Mouse (Mus musculus): Measurements from ENCODE around the gene Nabp2. TPM values are rescaled to one million over a fixed set of nuclear protein-coding genes. Genes with fewer than 3 reads are reported as not detected.

Gene Nabp2
- polyA plus RNA-seq, 1 experiment from 2014 or later: 82.4 TPM

DNA sequence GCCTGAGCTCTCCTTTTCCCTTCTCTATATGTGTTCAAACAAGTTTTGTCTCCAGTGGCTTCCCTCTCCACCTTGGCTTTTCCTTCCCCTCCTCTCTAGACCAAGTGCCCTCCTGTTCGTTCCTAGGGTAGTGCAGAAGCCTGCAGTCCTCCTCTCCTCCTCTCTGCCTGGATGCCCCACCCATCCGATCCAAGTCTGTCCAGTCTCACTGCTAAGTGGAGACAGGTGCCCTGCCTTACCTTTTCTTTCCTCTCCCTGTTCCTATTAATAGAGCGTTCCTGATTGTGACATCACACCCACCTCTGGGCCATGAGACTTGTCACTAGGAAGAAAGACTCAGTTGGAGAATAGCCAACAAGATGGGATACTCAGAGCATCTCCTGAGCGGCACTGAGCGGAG lies 3.6 kb upstream of the Nabp2 start:
- Histone ChIP-seq H3K4me2 (ENCODE audit: low read length) (no peak overlapping the region), H3K4me3 (replicated peaks; ENCODE audit: low read depth, low read length) (no peak overlapping the region), H3K9me3 (replicated peaks; ENCODE audit: low read length) (no peaks in the 10 kb centered on the region), H3K27ac (no peak overlapping the region), H3K36me3 (ENCODE audit: insufficient read depth, low read length) (peaks cover 28% of the 10 kb centered on the region; the same call in 1 of the 2 replicates), H3K27me3 (ENCODE audit: insufficient read depth, low read length) (no peaks in the 10 kb centered on the region), H3K9ac (ENCODE audit: low read depth, low read length) (no peak overlapping the region), H3K4me1 (replicated peaks; ENCODE audit: insufficient read depth, low read length) (peaks cover 11% of the 10 kb centered on the region)
- DNase-seq (ENCODE audit: low spot score) (no peak), ATAC-seq (replicated peaks; ENCODE audit: low FRiP score, low read depth) (no peak)
- no peak for TF ChIP-seq CTCF (IDR thresholded peaks at IDR 0.05; ENCODE audit: low read depth)
- 89% methylated on average over 5 of the region's 5 CpGs for WGBS

DNA sequence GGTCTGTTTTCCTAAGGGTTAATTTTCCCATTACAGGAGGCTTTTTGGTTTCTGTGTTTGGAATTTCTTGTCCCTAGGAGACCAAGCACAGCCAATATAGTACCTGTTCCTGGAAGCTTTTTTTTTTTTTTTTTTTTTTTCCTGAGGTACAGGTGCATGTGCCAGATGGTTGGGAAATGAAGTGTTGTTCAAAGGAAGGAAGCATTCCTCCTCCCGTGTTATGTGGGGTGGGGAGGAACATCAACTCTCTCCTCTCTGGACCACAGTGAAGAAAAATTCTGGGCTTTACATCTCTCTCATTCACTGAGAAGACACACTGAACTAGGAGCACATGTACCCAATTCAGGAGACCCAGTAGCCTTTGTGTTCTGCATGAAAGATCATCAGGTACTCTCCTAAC lies 1.8 kb upstream of the Nabp2 start:
- Histone ChIP-seq H3K27me3 (ENCODE audit: insufficient read depth, low read length) (no peaks in the 10 kb centered on the region), H3K4me1 (replicated peaks; ENCODE audit: insufficient read depth, low read length) (peaks cover 15% of the 10 kb centered on the region), H3K27ac (no peak overlapping the region), H3K36me3 (ENCODE audit: insufficient read depth, low read length) (peaks cover 20% of the 10 kb centered on the region; the same call in 1 of the 2 replicates), H3K9me3 (replicated peaks; ENCODE audit: low read length) (no peaks in the 10 kb centered on the region), H3K4me3 (replicated peaks; ENCODE audit: low read depth, low read length) (no peak overlapping the region), H3K4me2 (ENCODE audit: low read length) (peak overlapping the region; percentile 86; the same call in 1 of the 2 replicates), H3K9ac (ENCODE audit: low read depth, low read length) (no peak overlapping the region)
- WGBS: 35% methylated on average over 1 of the region's 1 CpGs
- no peak for ATAC-seq (replicated peaks; ENCODE audit: low FRiP score, low read depth)
- no peak for TF ChIP-seq CTCF (IDR thresholded peaks at IDR 0.05; ENCODE audit: low read depth)
- DNase-seq (ENCODE audit: low spot score): no peak

DNA sequence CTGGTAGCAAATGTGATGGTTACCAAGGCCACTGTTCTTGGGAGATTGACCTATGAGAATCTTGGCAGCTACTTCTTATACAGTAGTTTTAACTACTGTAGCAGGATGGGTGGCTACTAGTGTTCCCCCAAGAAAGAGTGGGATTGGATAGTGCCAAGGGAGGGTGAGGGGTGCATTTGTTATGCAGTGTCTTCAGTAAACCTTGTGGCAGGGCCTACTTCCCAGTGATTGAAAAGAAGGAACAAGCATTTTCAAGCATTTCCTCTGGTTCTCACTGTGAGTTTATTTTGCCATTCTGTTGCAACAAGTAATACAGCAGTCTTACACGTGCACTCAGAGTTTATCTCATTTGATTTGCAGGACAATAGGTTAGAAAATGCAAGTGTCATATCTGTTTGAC lies 1.3 kb upstream of the Nabp2 start:
- Histone ChIP-seq H3K4me3 (replicated peaks; ENCODE audit: low read depth, low read length) (peak overlapping the region; percentile 80), H3K4me1 (replicated peaks; ENCODE audit: insufficient read depth, low read length) (peaks cover 15% of the 10 kb centered on the region), H3K9ac (ENCODE audit: low read depth, low read length) (peak overlapping the region; percentile 82; the same call in 1 of the 2 replicates), H3K27ac (peak overlapping the region; percentile 95; the same call in 1 of the 2 replicates), H3K36me3 (ENCODE audit: insufficient read depth, low read length) (peaks cover 16% of the 10 kb centered on the region; the same call in 1 of the 2 replicates), H3K27me3 (ENCODE audit: insufficient read depth, low read length) (no peaks in the 10 kb centered on the region), H3K4me2 (ENCODE audit: low read length) (peak overlapping the region; percentile 86), H3K9me3 (replicated peaks; ENCODE audit: low read length) (no peaks in the 10 kb centered on the region)
- 25% methylated on average over 1 of the region's 1 CpGs for WGBS
- ATAC-seq (replicated peaks; ENCODE audit: low FRiP score, low read depth) (no peak), DNase-seq (ENCODE audit: low spot score) (no peak)
- no peak for TF ChIP-seq CTCF (IDR thresholded peaks at IDR 0.05; ENCODE audit: low read depth)

DNA sequence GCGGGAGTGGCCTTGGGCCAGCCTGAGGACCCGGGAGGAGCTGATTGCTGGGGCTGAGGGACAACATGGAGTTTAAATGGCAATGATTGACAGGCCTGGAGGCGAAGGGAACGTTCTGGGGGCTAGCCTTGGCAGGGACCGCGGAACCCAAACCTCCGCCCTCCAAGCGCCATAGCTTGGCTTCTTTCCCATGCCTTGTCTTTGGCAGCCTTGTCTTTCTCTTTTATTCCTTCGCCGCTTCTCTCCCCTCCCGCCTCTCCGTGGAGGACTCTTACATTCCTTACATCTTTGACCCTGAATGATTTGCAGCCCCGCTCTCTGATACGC lies 726 bp upstream of the Nabp2 start:
- ATAC-seq (replicated peaks; ENCODE audit: low FRiP score, low read depth): no peak; the same call in 1 of the 2 replicates
- Histone ChIP-seq H3K4me2 (ENCODE audit: low read length) (peak overlapping the region; percentile 86), H3K9me3 (replicated peaks; ENCODE audit: low read length) (no peaks in the 10 kb centered on the region), H3K9ac (ENCODE audit: low read depth, low read length) (peak overlapping the region; percentile 82), H3K4me1 (replicated peaks; ENCODE audit: insufficient read depth, low read length) (peaks cover 15% of the 10 kb centered on the region), H3K4me3 (replicated peaks; ENCODE audit: low read depth, low read length) (peak overlapping the region; percentile 80), H3K36me3 (ENCODE audit: insufficient read depth, low read length) (peaks cover 16% of the 10 kb centered on the region; the same call in 1 of the 2 replicates), H3K27me3 (ENCODE audit: insufficient read depth, low read length) (no peaks in the 10 kb centered on the region), H3K27ac (peak overlapping the region; percentile 95)
- peak; percentile 68 for DNase-seq (ENCODE audit: low spot score)
- no peak for TF ChIP-seq CTCF (IDR thresholded peaks at IDR 0.05; ENCODE audit: low read depth)
- WGBS: under 1% methylated on average over 14 of the region's 14 CpGs

DNA sequence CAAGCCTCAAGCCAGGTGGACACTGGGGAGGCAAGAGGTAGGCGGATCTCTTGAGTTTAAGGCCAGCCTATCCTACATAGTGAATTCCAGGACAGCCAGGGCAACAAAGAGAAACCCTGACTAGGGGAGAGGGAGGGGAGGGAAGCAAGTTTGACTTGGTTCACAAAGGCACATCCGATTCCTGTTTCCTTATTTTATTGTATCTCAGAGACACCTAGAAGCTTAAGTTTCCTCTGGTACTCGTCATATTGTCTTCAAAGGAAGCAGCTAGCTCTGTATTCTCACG lies 789 bp downstream of the Nabp2 start:
- DNase-seq (ENCODE audit: low spot score): peak; percentile 54
- peaks cover 15% of the 10 kb centered on the region for H3K4me1 ChIP-seq (replicated peaks; ENCODE audit: insufficient read depth, low read length)

DNA sequence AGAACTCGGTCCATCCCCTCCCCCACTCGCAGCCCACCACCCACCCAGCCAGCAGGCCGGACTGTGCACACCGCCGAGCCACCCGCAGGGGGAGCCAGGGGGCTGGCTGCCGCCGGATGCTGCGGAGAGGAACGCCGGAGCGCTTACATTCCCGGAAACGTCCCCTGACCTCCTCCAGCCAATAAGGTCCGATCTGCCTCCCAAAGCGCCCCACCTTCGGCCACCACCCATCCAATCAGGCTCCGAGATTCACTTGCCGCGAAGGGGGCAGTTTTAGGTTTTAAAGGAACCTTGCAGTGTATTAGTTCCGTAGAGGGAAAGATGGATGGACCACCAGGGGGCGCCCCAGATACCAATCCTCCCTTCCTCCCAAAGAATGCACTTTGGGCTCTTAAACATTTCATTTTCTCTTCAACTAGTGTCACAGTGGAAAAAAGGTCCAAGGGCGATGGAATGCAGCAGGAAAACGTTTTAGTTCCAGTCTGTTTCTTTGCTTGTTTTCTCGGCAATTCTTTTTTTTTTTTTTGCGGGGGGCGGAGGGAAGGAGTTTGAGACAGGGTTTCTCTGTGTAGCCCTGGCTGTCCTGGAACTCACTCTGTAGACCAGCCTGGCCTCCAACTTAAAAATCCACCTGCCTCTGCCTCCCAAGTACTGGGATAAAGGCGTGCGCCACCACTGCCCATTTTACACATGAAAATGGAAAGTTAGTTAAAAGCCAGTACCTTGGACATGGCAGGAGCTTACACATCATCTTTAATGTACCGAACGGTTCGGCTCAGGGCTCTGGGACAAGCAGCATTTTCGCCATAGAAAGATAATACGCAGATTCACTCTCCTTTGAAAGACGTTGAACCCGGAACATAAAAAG lies 1.4 kb downstream of the Nabp2 start:
- H3K4me2 ChIP-seq (ENCODE audit: low read length): peak overlapping the region; percentile 96
- peak; percentile 88 for ATAC-seq (replicated peaks; ENCODE audit: low FRiP score, low read depth)

More for the DNA sequence above, 789 bp downstream of the Nabp2 start:
- H3K27ac ChIP-seq: peak overlapping the region; percentile 95
- peaks cover 7% of the 10 kb centered on the region for H3K36me3 ChIP-seq (ENCODE audit: insufficient read depth, low read length)
- no peak for TF ChIP-seq CTCF (IDR thresholded peaks at IDR 0.05; ENCODE audit: low read depth)
- WGBS: 12% methylated on average over 4 of the region's 4 CpGs
- H3K4me2 ChIP-seq (ENCODE audit: low read length): peak overlapping the region; percentile 86
- H3K27me3 ChIP-seq (ENCODE audit: insufficient read depth, low read length): no peaks in the 10 kb centered on the region
- no peak for ATAC-seq (replicated peaks; ENCODE audit: low FRiP score, low read depth)
- peak overlapping the region; percentile 80 for H3K4me3 ChIP-seq (replicated peaks; ENCODE audit: low read depth, low read length)
- no peaks in the 10 kb centered on the region for H3K9me3 ChIP-seq (replicated peaks; ENCODE audit: low read length)
- peak overlapping the region; percentile 43; the same call in 1 of the 2 replicates for H3K9ac ChIP-seq (ENCODE audit: low read depth, low read length)

More for the DNA sequence above, 1.4 kb downstream of the Nabp2 start:
- peak overlapping the region; percentile 80 for H3K4me3 ChIP-seq (replicated peaks; ENCODE audit: low read depth, low read length)
- peaks cover 4% of the 10 kb centered on the region; the same call in 1 of the 2 replicates for H3K36me3 ChIP-seq (ENCODE audit: insufficient read depth, low read length)
- H3K27me3 ChIP-seq (ENCODE audit: insufficient read depth, low read length): no peaks in the 10 kb centered on the region
- peak overlapping the region; percentile 95 for H3K27ac ChIP-seq
- peak overlapping the region; percentile 73 for H3K9ac ChIP-seq (ENCODE audit: low read depth, low read length)
- 5% methylated on average over 35 of the region's 36 CpGs for WGBS
- H3K4me1 ChIP-seq (replicated peaks; ENCODE audit: insufficient read depth, low read length): peaks cover 15% of the 10 kb centered on the region
- no peaks in the 10 kb centered on the region for H3K9me3 ChIP-seq (replicated peaks; ENCODE audit: low read length)
- TF ChIP-seq CTCF (IDR thresholded peaks at IDR 0.05; ENCODE audit: low read depth): peak; percentile 92
- peak; percentile 100 for DNase-seq (ENCODE audit: low spot score)

Measured in kidney, postnatal 0 days (tissue).